ENCODE assay signal across 25 mouse cellular contexts in the genomic region with DNA sequence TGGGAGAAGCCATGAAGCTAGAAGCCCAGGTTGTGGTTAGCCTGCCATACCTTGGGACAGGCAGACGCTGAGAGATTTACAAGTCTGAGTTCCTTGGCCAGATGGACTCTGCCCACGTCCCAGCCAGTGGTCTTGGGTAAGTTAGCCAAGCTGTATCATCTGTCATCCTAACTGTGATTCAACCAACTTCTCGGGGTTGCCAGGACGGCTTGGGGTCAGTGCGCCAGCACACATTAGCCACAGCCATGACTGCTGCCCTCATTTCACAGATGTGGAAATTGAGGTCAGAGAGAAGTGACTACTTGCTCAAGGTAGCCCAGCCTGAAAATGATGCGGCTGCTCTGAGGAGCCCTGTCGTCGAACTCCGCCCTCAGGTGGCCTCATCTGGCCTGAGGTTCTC.
DNase-seq lines count a peak whose midpoint lies in the region; ATAC-seq and TF ChIP-seq lines count a peak whose summit lies in the region.
"Had no signal": no experiment of that assay in that cellular context is flagged by ENCODE, and none has a peak within 500 bp of the region (broad histone marks: within the 10 kb centered on the region; RNA-seq: fewer than 3 reads in every experiment).

No protein-coding gene starts in this region.

- H3K27me3 ChIP-seq in myocyte (ENCODE audit: control insufficient read depth, insufficient read depth, insufficient read length) = no peaks in the 10 kb centered on the region
- H3K27me3 ChIP-seq: embryonic facial prominence, embryonic 13.5 days; forebrain, embryonic 15.5 days; heart, embryonic 13.5 days; limb, embryonic 12.5 days; liver, embryonic 13.5 days; neural tube, embryonic 15.5 days; stomach, embryonic 15.5 days had no signal

- H3K4me3 ChIP-seq in myocyte = no peak overlapping the region
- H3K4me3 ChIP-seq: embryonic facial prominence, embryonic 13.5 days; forebrain, embryonic 10.5 days; forebrain, embryonic 15.5 days; heart, embryonic 13.5 days; left cerebral cortex, adult 2 months; limb, embryonic 12.5 days; liver, embryonic 13.5 days; neural tube, embryonic 15.5 days; stomach, embryonic 15.5 days had no signal

- TF ChIP-seq POLR2A in myocyte (IDR thresholded peaks at IDR 0.05; ENCODE audit: insufficient read length, low read depth) = no peak

- peak; percentile 13; the same call in 1 of the 2 replicates for ATAC-seq in granulocyte monocyte progenitor cell, adult 5-6 weeks (replicated peaks; ENCODE audit: poor library complexity, severe bottlenecking)
- ATAC-seq: forebrain, embryonic 15.5 days; hindbrain, embryonic 16.5 days had no signal

- DNase-seq in kidney, adult 11 months = peak; percentile 82
- no peak for DNase-seq in kidney, postnatal 4 days
- DNase-seq in kidney, postnatal 36 days = peak; percentile 68 to 79
- no peak for DNase-seq in kidney, postnatal 10 days
- DNase-seq: adrenal gland, adult 8-10 months; B cell, adult 2 months; cerebellum, adult 8-10 months; cerebellum, postnatal 36 days; heart, postnatal 10 days; liver, embryonic 13.5 days; lung, adult 2 months; lung, postnatal 10 days; midbrain, embryonic 14.5 days; right cerebral cortex, postnatal 25 days had no signal

- peaks cover 30% of the 10 kb centered on the region for H3K79me2 ChIP-seq in myocyte (ENCODE audit: control insufficient read depth, insufficient read depth)

- H3K4me2 ChIP-seq in myocyte (ENCODE audit: low read depth) = no peak overlapping the region
- H3K4me2 ChIP-seq: embryonic facial prominence, embryonic 13.5 days; forebrain, embryonic 15.5 days; heart, embryonic 13.5 days; limb, embryonic 12.5 days; liver, embryonic 13.5 days; neural tube, embryonic 15.5 days; stomach, embryonic 15.5 days had no signal

- no peaks in the 10 kb centered on the region for H3K36me3 ChIP-seq in myocyte (ENCODE audit: control insufficient read depth, insufficient read depth)
- H3K36me3 ChIP-seq: forebrain, embryonic 15.5 days; heart, embryonic 13.5 days; limb, embryonic 12.5 days; neural tube, embryonic 15.5 days; stomach, embryonic 15.5 days had no signal

- no peak overlapping the region for H3ac ChIP-seq in myocyte (ENCODE audit: control insufficient read depth, insufficient read length)

TF ChIP-seq in myocyte, 11 proteins besides CTCF, POLR2A, EP300 and RAD21:
- TF ChIP-seq MAX (IDR thresholded peaks at IDR 0.05; ENCODE audit: low read depth) (no peak), MYOD1 (IDR thresholded peaks at IDR 0.05; ENCODE audit: control insufficient read depth in 1 of 3, insufficient read length in 2 of 3, low read depth in 2 of 3) (peak in 2 of 3 experiments; percentile 28 to 70), POLR2AphosphoS2 (IDR thresholded peaks at IDR 0.05; ENCODE audit: insufficient read length, low read depth) (no peak), MYOG (IDR thresholded peaks at IDR 0.05; ENCODE audit: control insufficient read depth in 1 of 3, insufficient read depth in 1 of 3, insufficient read length in 2 of 3, low read depth in 2 of 3) (peak in 1 of 3 experiments; percentile 24), E2F4 (IDR thresholded peaks at IDR 0.05; ENCODE audit: insufficient read depth) (no peak), TCF3 (IDR thresholded peaks at IDR 0.05; ENCODE audit: insufficient read length, low read depth) (no peak)
TF ChIP-seq in myocyte: peak in this region for 2.

Comparison
In these comparisons a context has a peak if more than half of its experiments do, and no peak if none do; other contexts are left out.
1. DNase-seq: peak in kidney, adult 11 months (single experiment) and kidney, postnatal 36 days (2 of 2); none in kidney, postnatal 4 days (0 of 2) and kidney, postnatal 10 days (single experiment).